Mouse (Mus musculus): ENCODE measurements around the gene Dgcr2. TPM values are rescaled to one million over a fixed set of nuclear protein-coding genes. Genes with fewer than 3 reads are reported as not detected.

The Dgcr2 gene
- polyA plus RNA-seq, 1 experiment from 2014 or later: 110 TPM

DNA sequence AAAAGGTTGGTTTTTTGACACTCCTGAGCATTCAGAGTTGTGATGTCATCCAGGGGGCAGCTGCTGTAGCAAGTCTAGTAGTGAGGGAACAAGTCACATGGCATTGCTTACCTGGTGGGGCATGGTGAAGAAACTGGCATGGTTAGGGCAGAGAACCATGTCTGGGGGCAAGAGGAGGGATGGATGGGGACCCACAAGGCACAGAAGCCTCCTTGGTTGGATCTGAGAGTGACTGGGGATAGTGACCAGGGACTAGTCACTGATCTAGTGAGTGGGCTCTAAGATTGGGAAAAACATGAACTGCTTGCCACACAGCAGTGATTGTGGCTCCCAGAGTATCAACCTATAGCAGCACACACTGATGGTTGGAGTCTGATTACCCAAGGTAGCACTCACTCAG lies 98.8 kb downstream of the Dgcr2 start:
- Histone ChIP-seq H3K9ac (replicated peaks; ENCODE audit: low read depth, low read length) (no peak overlapping the region), H3K4me2 (ENCODE audit: low read length) (no peak overlapping the region), H3K27ac (ENCODE audit: low read length) (no peak overlapping the region), H3K9me3 (ENCODE audit: control insufficient read depth, low read length) (no peaks in the 10 kb centered on the region), H3K36me3 (ENCODE audit: control insufficient read depth, insufficient read depth) (no peaks in the 10 kb centered on the region), H3K4me3 (replicated peaks; ENCODE audit: low read length) (no peak overlapping the region), H3K4me1 (replicated peaks; ENCODE audit: control insufficient read depth, insufficient read depth, low read length) (peaks cover 45% of the 10 kb centered on the region), H3K27me3 (replicated peaks; ENCODE audit: control insufficient read depth, insufficient read depth, low read length) (peaks cover 79% of the 10 kb centered on the region)
- no peak for ATAC-seq

- peak overlapping the region; percentile 44 for H3K9ac ChIP-seq (replicated peaks; ENCODE audit: low read depth, low read length)
- H3K9me3 ChIP-seq (ENCODE audit: control insufficient read depth, low read length): no peaks in the 10 kb centered on the region
- no peak for ATAC-seq
- H3K27ac ChIP-seq (ENCODE audit: low read length): no peak overlapping the region
- peak overlapping the region; percentile 48 for H3K4me3 ChIP-seq (replicated peaks; ENCODE audit: low read length)
- H3K4me1 ChIP-seq (replicated peaks; ENCODE audit: control insufficient read depth, insufficient read depth, low read length): peaks cover 34% of the 10 kb centered on the region
- no peaks in the 10 kb centered on the region for H3K36me3 ChIP-seq (ENCODE audit: control insufficient read depth, insufficient read depth)
- 4% methylated on average over 26 of the region's 45 CpGs for WGBS
- H3K4me2 ChIP-seq (ENCODE audit: low read length): peak overlapping the region; percentile 82
- peaks cover 69% of the 10 kb centered on the region for H3K27me3 ChIP-seq (replicated peaks; ENCODE audit: control insufficient read depth, insufficient read depth, low read length)
Measured at GRCm38 (mm10) chr16:17798321-17799180, 99.8 kb downstream of the Dgcr2 start.

DNA sequence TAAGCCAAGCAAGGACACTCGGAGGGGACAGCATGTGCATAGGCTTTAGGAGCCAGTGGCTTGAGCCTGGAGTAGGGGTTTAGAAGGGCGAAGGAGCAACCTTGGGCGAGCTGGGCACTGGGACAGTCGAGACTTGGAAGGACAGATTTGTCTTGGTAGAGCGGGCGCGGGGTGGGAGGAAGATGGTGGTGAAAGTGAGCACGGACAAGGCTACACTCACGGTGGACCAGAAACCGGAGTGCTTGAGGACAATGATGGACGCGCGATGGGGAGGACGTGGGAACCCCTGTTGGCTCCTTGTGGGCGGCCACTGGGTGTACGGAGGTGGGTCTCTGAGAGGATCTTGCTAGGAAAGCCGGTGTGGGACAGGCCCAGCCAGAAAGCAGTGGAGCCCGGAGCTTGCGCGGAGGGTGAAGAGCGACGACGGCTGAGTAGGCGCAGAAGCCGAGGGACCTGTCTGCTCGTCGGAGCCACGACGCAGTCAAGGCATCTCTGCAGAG lies 100.5 kb downstream of the Dgcr2 start:
- Histone ChIP-seq H3K4me3 (replicated peaks; ENCODE audit: low read length) (peak overlapping the region; percentile 48), H3K4me2 (ENCODE audit: low read length) (peak overlapping the region; percentile 82), H3K9ac (replicated peaks; ENCODE audit: low read depth, low read length) (peak overlapping the region; percentile 60), H3K27me3 (replicated peaks; ENCODE audit: control insufficient read depth, insufficient read depth, low read length) (peaks cover 62% of the 10 kb centered on the region), H3K36me3 (ENCODE audit: control insufficient read depth, insufficient read depth) (no peaks in the 10 kb centered on the region), H3K9me3 (ENCODE audit: control insufficient read depth, low read length) (no peaks in the 10 kb centered on the region), H3K27ac (ENCODE audit: low read length) (no peak overlapping the region), H3K4me1 (replicated peaks; ENCODE audit: control insufficient read depth, insufficient read depth, low read length) (peaks cover 27% of the 10 kb centered on the region)
- no peak for ATAC-seq
- WGBS: 4% methylated on average over 29 of the region's 29 CpGs

DNA sequence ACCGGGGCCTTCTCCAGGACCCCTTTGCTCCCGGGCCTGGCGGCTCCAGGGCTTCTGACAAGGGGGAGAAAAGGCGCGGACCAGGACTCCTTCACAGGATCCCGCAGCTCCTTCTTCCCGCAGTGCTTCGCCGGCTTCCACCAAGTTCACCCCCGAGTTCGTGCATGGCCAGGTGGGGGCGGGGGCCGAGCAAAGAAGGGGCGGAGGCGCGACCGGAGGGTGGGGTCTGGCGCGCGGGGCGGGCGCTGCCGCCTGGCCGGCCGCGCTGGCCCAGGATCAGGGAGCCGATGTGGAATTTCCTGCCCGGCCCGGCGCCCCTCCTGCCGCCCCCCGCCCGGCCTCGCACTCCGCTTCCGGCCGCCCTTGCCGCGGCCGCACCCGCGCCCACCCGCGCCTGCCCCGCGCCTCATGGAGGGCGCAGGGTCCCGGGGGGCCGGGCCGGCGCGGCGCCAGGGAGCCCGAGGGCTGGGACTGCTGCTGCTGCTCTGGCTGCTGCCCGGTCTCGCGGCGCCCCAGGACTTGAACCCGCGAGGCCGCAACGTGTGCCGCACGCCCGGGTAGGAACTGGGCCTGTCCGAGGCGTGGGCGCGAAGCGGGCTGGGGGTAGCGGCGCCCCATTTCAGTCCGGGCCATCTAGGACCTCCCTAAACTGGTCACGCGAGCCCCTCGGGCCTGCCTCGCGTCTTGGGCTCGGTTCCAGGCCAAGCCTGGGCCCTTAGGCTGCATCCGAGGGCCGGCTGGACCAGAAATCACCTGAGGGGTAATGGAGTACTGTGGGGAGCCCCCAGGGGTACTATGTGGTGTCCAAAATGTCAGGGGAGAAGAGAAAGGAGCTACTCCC lies 101.2 kb downstream of the Dgcr2 start, which contains the start of gene Scarf2:
TSS of gene Scarf2 (plus strand) at position 312 of the 841 bp plus-strand sequence.
- Histone ChIP-seq H3K36me3 (ENCODE audit: control insufficient read depth, insufficient read depth) (peaks cover 6% of the 10 kb centered on the region; the same call in 1 of the 2 replicates), H3K27me3 (replicated peaks; ENCODE audit: control insufficient read depth, insufficient read depth, low read length) (peaks cover 55% of the 10 kb centered on the region), H3K4me2 (ENCODE audit: low read length) (peak within 1 kb of the TSS; percentile 82), H3K9ac (replicated peaks; ENCODE audit: low read depth, low read length) (peak within 1 kb of the TSS; percentile 60), H3K4me3 (replicated peaks; ENCODE audit: low read length) (peak within 1 kb of the TSS; percentile 48), H3K27ac (ENCODE audit: low read length) (no peak within 1 kb of the TSS), H3K4me1 (replicated peaks; ENCODE audit: control insufficient read depth, insufficient read depth, low read length) (peaks cover 21% of the 10 kb centered on the region), H3K9me3 (ENCODE audit: control insufficient read depth, low read length) (no peaks in the 10 kb centered on the region)
- under 1% methylated on average over 65 of the region's 81 CpGs for WGBS
- ATAC-seq: peak; percentile 32

GRCm38 (mm10) chr16:17796519-17796918 lies 101.8 kb downstream of the Dgcr2 start:
- Histone ChIP-seq H3K9ac (replicated peaks; ENCODE audit: low read depth, low read length) (no peak overlapping the region), H3K4me3 (replicated peaks; ENCODE audit: low read length) (peak overlapping the region; percentile 48), H3K27ac (ENCODE audit: low read length) (no peak overlapping the region), H3K36me3 (ENCODE audit: control insufficient read depth, insufficient read depth) (peaks cover 9% of the 10 kb centered on the region; the same call in 1 of the 2 replicates), H3K4me2 (ENCODE audit: low read length) (peak overlapping the region; percentile 82), H3K4me1 (replicated peaks; ENCODE audit: control insufficient read depth, insufficient read depth, low read length) (peaks cover 19% of the 10 kb centered on the region), H3K27me3 (replicated peaks; ENCODE audit: control insufficient read depth, insufficient read depth, low read length) (peaks cover 48% of the 10 kb centered on the region), H3K9me3 (ENCODE audit: control insufficient read depth, low read length) (no peaks in the 10 kb centered on the region)
- no peak for ATAC-seq

- H3K4me1 ChIP-seq (replicated peaks; ENCODE audit: control insufficient read depth, insufficient read depth, low read length): peaks cover 19% of the 10 kb centered on the region
Measured at GRCm38 (mm10) chr16:17795643-17796042, 102.7 kb downstream of the Dgcr2 start.

GRCm38 (mm10) chr16:17794047-17794446 lies 104.3 kb downstream of the Dgcr2 start:
- Histone ChIP-seq H3K9ac (replicated peaks; ENCODE audit: low read depth, low read length) (no peak overlapping the region), H3K9me3 (ENCODE audit: control insufficient read depth, low read length) (no peaks in the 10 kb centered on the region), H3K27ac (ENCODE audit: low read length) (no peak overlapping the region), H3K4me2 (ENCODE audit: low read length) (no peak overlapping the region), H3K4me1 (replicated peaks; ENCODE audit: control insufficient read depth, insufficient read depth, low read length) (peaks cover 19% of the 10 kb centered on the region), H3K36me3 (ENCODE audit: control insufficient read depth, insufficient read depth) (peaks cover 21% of the 10 kb centered on the region), H3K4me3 (replicated peaks; ENCODE audit: low read length) (no peak overlapping the region), H3K27me3 (replicated peaks; ENCODE audit: control insufficient read depth, insufficient read depth, low read length) (peaks cover 28% of the 10 kb centered on the region)
- no peak for ATAC-seq
- 85% methylated on average over 4 of the region's 4 CpGs for WGBS

More at GRCm38 (mm10) chr16:17795643-17796042, 102.7 kb downstream of the Dgcr2 start:
- 62% methylated on average over 5 of the region's 5 CpGs for WGBS
- no peaks in the 10 kb centered on the region for H3K9me3 ChIP-seq (ENCODE audit: control insufficient read depth, low read length)
- H3K4me2 ChIP-seq (ENCODE audit: low read length): no peak overlapping the region
- no peak overlapping the region for H3K4me3 ChIP-seq (replicated peaks; ENCODE audit: low read length)
- no peak overlapping the region for H3K9ac ChIP-seq (replicated peaks; ENCODE audit: low read depth, low read length)
- no peak overlapping the region for H3K27ac ChIP-seq (ENCODE audit: low read length)
- H3K36me3 ChIP-seq (ENCODE audit: control insufficient read depth, insufficient read depth): peaks cover 10% of the 10 kb centered on the region
- H3K27me3 ChIP-seq (replicated peaks; ENCODE audit: control insufficient read depth, insufficient read depth, low read length): peaks cover 41% of the 10 kb centered on the region
- no peak for ATAC-seq

DNA sequence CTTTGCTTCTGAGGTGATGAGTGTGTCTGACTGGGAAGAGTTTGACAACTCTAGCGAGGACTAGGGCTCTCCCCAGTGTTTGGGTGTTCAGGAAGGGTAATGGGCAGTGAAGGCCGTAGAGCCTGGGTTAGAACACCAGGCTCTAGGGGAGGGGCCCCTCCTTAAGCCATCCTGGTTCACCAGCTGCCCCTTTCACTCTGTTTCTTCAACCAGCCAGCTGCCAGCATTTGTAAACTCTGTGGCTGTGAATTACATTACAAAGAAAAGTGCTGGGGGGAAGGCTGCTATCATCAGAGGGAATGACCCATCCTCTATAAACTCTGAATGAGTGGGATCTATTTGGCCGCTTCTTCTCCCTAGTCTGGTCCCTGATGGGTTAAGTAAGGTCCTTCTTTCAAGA lies 105.6 kb downstream of the Dgcr2 start:
- Histone ChIP-seq H3K4me1 (replicated peaks; ENCODE audit: control insufficient read depth, insufficient read depth, low read length) (peaks cover 10% of the 10 kb centered on the region), H3K27ac (ENCODE audit: low read length) (no peak overlapping the region), H3K4me3 (replicated peaks; ENCODE audit: low read length) (no peak overlapping the region), H3K9ac (replicated peaks; ENCODE audit: low read depth, low read length) (no peak overlapping the region), H3K27me3 (replicated peaks; ENCODE audit: control insufficient read depth, insufficient read depth, low read length) (peaks cover 18% of the 10 kb centered on the region), H3K4me2 (ENCODE audit: low read length) (no peak overlapping the region), H3K9me3 (ENCODE audit: control insufficient read depth, low read length) (no peaks in the 10 kb centered on the region), H3K36me3 (ENCODE audit: control insufficient read depth, insufficient read depth) (peaks cover 24% of the 10 kb centered on the region)
- no peak for ATAC-seq
- 76% methylated on average over 3 of the region's 3 CpGs for WGBS
